Comparison of ENCODE assay signal across 8 mouse cellular contexts in the genomic region with DNA sequence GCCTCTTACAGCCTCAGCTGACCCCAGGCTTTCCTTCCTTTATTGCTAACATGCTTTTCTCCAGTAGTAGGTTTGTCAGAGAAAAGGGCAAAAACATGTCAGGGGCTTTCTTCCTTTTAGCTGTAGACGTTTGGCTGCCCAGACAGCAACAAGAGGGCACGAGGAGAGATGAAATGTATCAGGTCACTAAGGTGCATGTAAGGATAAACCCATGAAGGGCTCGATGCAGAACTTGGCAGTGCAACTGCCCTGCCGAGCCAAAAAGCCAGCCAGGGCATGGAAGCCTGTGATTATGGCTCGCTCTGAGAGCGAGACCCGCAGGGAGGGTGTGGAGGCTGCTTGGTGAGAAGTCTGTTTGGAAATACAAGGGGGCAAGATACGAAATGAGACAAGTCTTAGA.
A peak's percentile ranks its signal among the peaks of the same experiment; 100 is the strongest.
DNase-seq lines count a peak whose midpoint lies in the region; ATAC-seq and TF ChIP-seq lines count a peak whose summit lies in the region.
"Had no signal": no experiment of that assay in that cellular context is flagged by ENCODE, and none has a peak within 500 bp of the region (broad histone marks: within the 10 kb centered on the region; RNA-seq: fewer than 3 reads in every experiment).

No protein-coding gene starts in this region.

- H3K4me1 ChIP-seq in lung, embryonic 15.5 days: peaks cover 18% of the 10 kb centered on the region
- no peaks in the 10 kb centered on the region for H3K4me1 ChIP-seq in lung, adult 2 months (ENCODE audit: control insufficient read depth, insufficient read depth, low read length)
- H3K4me1 ChIP-seq in cerebellum, adult 2 months (ENCODE audit: control insufficient read depth, insufficient read depth, low read length): peaks cover 3% of the 10 kb centered on the region; the same call in 1 of the 2 replicates
- peaks cover 24% of the 10 kb centered on the region for H3K4me1 ChIP-seq in forebrain, embryonic 16.5 days (replicated peaks; ENCODE audit: control insufficient read depth, insufficient read depth, low read length)
- peaks cover 22% of the 10 kb centered on the region for H3K4me1 ChIP-seq in hindbrain, embryonic 14.5 days (replicated peaks; ENCODE audit: control insufficient read depth, insufficient read depth, low read length)
- H3K4me1 ChIP-seq in thymus, adult 2 months (replicated peaks; ENCODE audit: control insufficient read depth, insufficient read depth, low read length): no peaks in the 10 kb centered on the region

- H3K4me2 ChIP-seq in lung, embryonic 15.5 days: no peak overlapping the region
- H3K4me2 ChIP-seq in forebrain, embryonic 16.5 days (ENCODE audit: low read length): peak overlapping the region; percentile 22; the same call in 1 of the 2 replicates
- H3K4me2 ChIP-seq in hindbrain, embryonic 14.5 days (replicated peaks): no peak overlapping the region

- H3K36me3 ChIP-seq in lung, embryonic 15.5 days: no peaks in the 10 kb centered on the region
- no peaks in the 10 kb centered on the region for H3K36me3 ChIP-seq in forebrain, embryonic 16.5 days (ENCODE audit: control insufficient read depth, insufficient read depth)
- H3K36me3 ChIP-seq in hindbrain, embryonic 14.5 days (replicated peaks; ENCODE audit: control insufficient read depth, insufficient read depth): no peaks in the 10 kb centered on the region
- no peaks in the 10 kb centered on the region for H3K36me3 ChIP-seq in thymus, adult 2 months (ENCODE audit: control insufficient read depth, insufficient read depth, low read length)

- 0 out of 2 replicates have a peak overlapping the region, but pooled peaks have one; percentile 39 for H3K27ac ChIP-seq in lung, embryonic 15.5 days
- H3K27ac ChIP-seq in cerebellum, adult 2 months (ENCODE audit: insufficient read depth, low read length): peak overlapping the region; percentile 83
- H3K27ac ChIP-seq in forebrain, embryonic 16.5 days (ENCODE audit: low read length): peak overlapping the region; percentile 21; the same call in 1 of the 2 replicates
- peak overlapping the region; percentile 32; the same call in 1 of the 2 replicates for H3K27ac ChIP-seq in hindbrain, embryonic 14.5 days
- H3K27ac ChIP-seq in thymus, adult 2 months (ENCODE audit: control insufficient read depth, insufficient read depth, low read length): no peak overlapping the region
- H3K27ac ChIP-seq: left cerebral cortex, adult 2 months had no signal

- TF ChIP-seq CTCF in lung, adult 2 months (IDR thresholded peaks at IDR 0.05; ENCODE audit: insufficient read depth, low read length): no peak
- no peak for TF ChIP-seq CTCF in cerebellum, adult 2 months (IDR thresholded peaks at IDR 0.05; ENCODE audit: borderline replicate concordance, insufficient read depth, low read depth, low read length)
- no peak for TF ChIP-seq CTCF in thymus, adult 2 months (IDR thresholded peaks at IDR 0.05; ENCODE audit: borderline replicate concordance, control insufficient read depth, extremely low read depth, insufficient read depth, low read length, poor library complexity)

- no peak overlapping the region for H3K4me3 ChIP-seq in lung, embryonic 15.5 days
- H3K4me3 ChIP-seq in lung, adult 2 months (replicated peaks; ENCODE audit: extremely low read depth, low read depth, low read length): no peak overlapping the region
- peak overlapping the region; percentile 13 for H3K4me3 ChIP-seq in cerebellum, adult 2 months (replicated peaks; ENCODE audit: insufficient read depth, low read depth, low read length)
- H3K4me3 ChIP-seq in forebrain, embryonic 16.5 days (replicated peaks; ENCODE audit: low read length): no peak overlapping the region
- no peak overlapping the region for H3K4me3 ChIP-seq in hindbrain, embryonic 14.5 days (replicated peaks; ENCODE audit: low read length)
- H3K4me3 ChIP-seq in thymus, adult 2 months (ENCODE audit: control insufficient read depth, insufficient read depth, low read length): no peak overlapping the region
- H3K4me3 ChIP-seq: left cerebral cortex, adult 2 months had no signal

- H3K9me3 ChIP-seq in lung, embryonic 15.5 days: no peaks in the 10 kb centered on the region
- no peaks in the 10 kb centered on the region for H3K9me3 ChIP-seq in forebrain, embryonic 16.5 days (ENCODE audit: control insufficient read depth, low read length)
- no peaks in the 10 kb centered on the region for H3K9me3 ChIP-seq in hindbrain, embryonic 14.5 days (ENCODE audit: control insufficient read depth, low read length)

- H3K27me3 ChIP-seq in lung, embryonic 15.5 days: no peaks in the 10 kb centered on the region
- H3K27me3 ChIP-seq in cerebellum, adult 2 months (ENCODE audit: control insufficient read depth, insufficient read depth, low read length): no peaks in the 10 kb centered on the region
- no peaks in the 10 kb centered on the region for H3K27me3 ChIP-seq in forebrain, embryonic 16.5 days (replicated peaks; ENCODE audit: control insufficient read depth, insufficient read depth, low read length)
- no peaks in the 10 kb centered on the region for H3K27me3 ChIP-seq in hindbrain, embryonic 14.5 days (ENCODE audit: control insufficient read depth, insufficient read depth, low read length)
- H3K27me3 ChIP-seq in thymus, adult 2 months (ENCODE audit: control insufficient read depth, insufficient read depth, low read length): no peaks in the 10 kb centered on the region

- no peak overlapping the region for H3K9ac ChIP-seq in lung, embryonic 15.5 days
- peak overlapping the region; percentile 22; the same call in 1 of the 2 replicates for H3K9ac ChIP-seq in forebrain, embryonic 16.5 days (replicated peaks; ENCODE audit: low read depth, low read length)
- no peak overlapping the region for H3K9ac ChIP-seq in hindbrain, embryonic 14.5 days

- no peak for DNase-seq in lung, adult 2 months
- peak; percentile 85 to 89 for DNase-seq in cerebellum, adult 2 months
- DNase-seq in hindbrain, embryonic 14.5 days (ENCODE audit: low spot score): no peak
- DNase-seq in thymus, adult 2 months: no peak
- DNase-seq in testis, postnatal 14 days (ENCODE audit: low spot score): no peak

- TF ChIP-seq POLR2A in lung, adult 2 months (IDR thresholded peaks at IDR 0.05; ENCODE audit: borderline replicate concordance, extremely low read depth, low read depth, low read length): no peak
- TF ChIP-seq POLR2A in cerebellum, adult 2 months (IDR thresholded peaks at IDR 0.05; ENCODE audit: borderline replicate concordance, insufficient read depth, low read length): no peak
- TF ChIP-seq POLR2A in thymus, adult 2 months (IDR thresholded peaks at IDR 0.05; ENCODE audit: control insufficient read depth, extremely low read depth, insufficient read depth, low read length, poor library complexity): no peak

- WGBS in lung, embryonic 15.5 days: 56% methylated on average over 8 of the region's 8 CpGs
- WGBS in lung, adult 2 months: 50% methylated on average over 8 of the region's 8 CpGs
- WGBS in cerebellum, adult 2 months: 7% methylated on average over 8 of the region's 8 CpGs
- 50% methylated on average over 8 of the region's 8 CpGs for WGBS in forebrain, embryonic 16.5 days
- WGBS in hindbrain, embryonic 14.5 days: 60% methylated on average over 8 of the region's 8 CpGs
- 74% methylated on average over 8 of the region's 8 CpGs for WGBS in thymus, adult 2 months

- ATAC-seq in lung, embryonic 15.5 days (ENCODE audit: borderline replicate concordance, extremely low read depth, low FRiP score, low TSS enrichment): no peak
- 0 out of 2 replicates have a peak, but pooled peaks have one; percentile 31 for ATAC-seq in forebrain, embryonic 16.5 days
- ATAC-seq in hindbrain, embryonic 14.5 days (ENCODE audit: low FRiP score): no peak; the same call in 1 of the 2 replicates

Comparison
In these comparisons a context has a peak if more than half of its experiments do, and no peak if none do; other contexts are left out.
1. DNase-seq: peak in cerebellum, adult 2 months (2 of 2); none in lung, adult 2 months (single experiment), hindbrain, embryonic 14.5 days (single experiment), thymus, adult 2 months (single experiment) and testis, postnatal 14 days (single experiment).